Mouse (Mus musculus) testis, adult 2 months (tissue): Measurements from ENCODE around the gene Rap1gap. TPM values are rescaled to one million over a fixed set of nuclear protein-coding genes. Genes with fewer than 3 reads are reported as not detected.
A peak's percentile ranks its signal among the peaks of the same experiment; 100 is the strongest.

Experiments used
- H3K27ac ChIP-seq: fragments of 200-500 bp; 2 replicates; pipeline ENCODE4 v1.5.1; 2012; ENCODE audit warnings: low read depth, low read length; ENCODE audit not compliant: control insufficient read depth, insufficient read depth
- H3K27me3 ChIP-seq: fragments of 200-500 bp; 2 replicates; pipeline ENCODE4 v1.6.1; 2012; ENCODE audit warnings: mild to moderate bottlenecking, low read length, moderate library complexity; ENCODE audit not compliant: control insufficient read depth, insufficient read depth
- H3K36me3 ChIP-seq: fragments of 200-500 bp; 2 replicates; pipeline ENCODE4 v1.6.1; 2012; ENCODE audit warnings: mild to moderate bottlenecking, low read length; ENCODE audit not compliant: control insufficient read depth, insufficient read depth
- H3K4me1 ChIP-seq: fragments of 200-500 bp; 2 replicates; pipeline ENCODE4 v1.6.1; 2012; ENCODE audit warnings: low read length; ENCODE audit not compliant: control insufficient read depth, insufficient read depth
- H3K4me3 ChIP-seq: fragments of 200-500 bp; 2 replicates; pipeline ENCODE4 v1.5.1; 2012; ENCODE audit warnings: low read depth, mild to moderate bottlenecking, low read length, moderate library complexity, mixed read lengths; ENCODE audit not compliant: control insufficient read depth
- CTCF ChIP-seq: fragments of 200-500 bp; IDR thresholded peaks from 2 replicates; pipeline ENCODE4 v1.5.1; 2012; ENCODE audit warnings: low read depth, mild to moderate bottlenecking, inconsistent platforms, low read length, moderate library complexity; ENCODE audit not compliant: control insufficient read depth, insufficient read depth, insufficient replicate concordance
- POLR2A ChIP-seq: fragments of 200-500 bp; IDR thresholded peaks from 2 replicates; pipeline ENCODE4 v1.6.1; 2012; ENCODE audit warnings: low read depth, mild to moderate bottlenecking, inconsistent platforms, low read length, moderate library complexity; ENCODE audit not compliant: control insufficient read depth
- polyA plus RNA-seq: library from polyadenylated mRNA; depleted of rRNA; stranded (reverse); fragments of >200 nt; gene quantifications from 2 replicates; pipeline ENCODE4 v1.2.3, GENCODE M21; 2012

Rap1gap gene
- polyA plus RNA-seq, 1 experiment = 20.8 TPM

DNA sequence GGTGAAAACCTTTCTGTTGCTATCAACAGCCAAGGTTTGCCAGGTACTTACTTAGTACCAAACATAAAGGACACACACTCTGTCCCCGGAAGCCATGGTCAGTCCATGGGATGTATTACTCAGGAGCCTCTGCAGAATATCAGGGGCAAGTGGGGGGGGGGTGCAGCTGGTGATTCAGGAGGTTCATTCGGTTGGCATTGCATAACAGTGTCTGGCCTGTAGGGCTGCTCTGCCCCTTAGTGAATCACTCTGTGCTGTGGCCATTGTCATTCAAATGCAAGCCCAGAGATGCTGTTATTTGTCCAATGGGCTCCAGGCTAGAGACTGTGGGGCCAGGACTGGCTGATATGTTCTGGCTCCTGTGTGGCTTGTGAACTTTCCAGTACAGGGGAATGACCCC lies 40.0 kb downstream of the Rap1gap start:
- Histone ChIP-seq H3K4me1 (peaks cover 10% of the 10 kb centered on the region), H3K27me3 (no peaks in the 10 kb centered on the region), H3K36me3 (no peaks in the 10 kb centered on the region), H3K27ac (no peak overlapping the region), H3K4me3 (no peak overlapping the region)
- TF ChIP-seq POLR2A (no peak), CTCF (no peak)

DNA sequence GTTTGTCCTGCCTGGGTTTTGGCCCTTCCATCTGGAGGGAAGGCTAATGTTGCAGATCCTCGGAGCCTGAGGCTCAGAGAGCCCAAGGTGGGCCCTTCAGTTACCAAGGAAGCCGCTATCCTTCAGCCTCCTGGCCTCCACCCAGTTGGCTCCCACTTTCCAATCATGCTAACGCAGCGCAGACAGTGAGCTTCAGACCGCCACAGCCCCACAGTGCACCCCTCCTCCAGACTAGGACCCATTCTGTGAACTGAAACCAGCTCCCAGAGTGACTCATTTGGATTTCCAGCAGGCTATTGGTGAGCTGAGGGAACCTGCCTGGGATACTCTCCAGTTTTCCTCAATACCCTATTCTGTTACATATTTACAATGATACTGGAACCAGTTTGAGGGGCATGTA lies 40.9 kb downstream of the Rap1gap start:
- Histone ChIP-seq H3K4me1 (peaks cover 10% of the 10 kb centered on the region), H3K27me3 (no peaks in the 10 kb centered on the region), H3K27ac (no peak overlapping the region), H3K4me3 (no peak overlapping the region), H3K36me3 (no peaks in the 10 kb centered on the region)
- TF ChIP-seq POLR2A (no peak), CTCF (no peak)

DNA sequence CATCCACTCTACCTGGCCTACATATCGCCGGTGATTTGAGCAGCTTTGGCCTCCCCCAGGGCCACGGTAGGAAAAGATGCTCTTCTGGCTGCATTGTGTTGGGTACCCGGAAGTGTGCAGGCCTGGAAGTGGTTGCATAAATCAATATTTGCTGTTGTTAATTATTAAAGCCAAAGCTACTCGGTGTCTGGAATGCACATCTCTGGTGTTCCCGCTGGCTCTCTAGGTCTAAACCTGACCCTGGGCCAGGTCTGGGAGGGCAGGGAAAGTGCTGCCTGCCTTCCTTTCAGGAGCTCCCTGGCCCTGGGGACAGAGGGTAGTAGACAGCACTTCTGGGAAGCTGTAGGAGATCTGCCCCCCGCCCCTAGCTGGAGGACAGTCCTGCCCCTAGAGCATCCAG lies 42.0 kb downstream of the Rap1gap start:
- Histone ChIP-seq H3K27me3 (no peaks in the 10 kb centered on the region), H3K4me1 (peaks cover 11% of the 10 kb centered on the region), H3K36me3 (no peaks in the 10 kb centered on the region), H3K4me3 (no peak overlapping the region), H3K27ac (no peak overlapping the region)
- TF ChIP-seq POLR2A (no peak), CTCF (no peak)

- H3K4me1 ChIP-seq = peaks cover 16% of the 10 kb centered on the region
- no peak overlapping the region for H3K27ac ChIP-seq
- TF ChIP-seq POLR2A (no peak; the same call in 1 of the 2 replicates), CTCF (no peak)
- peak overlapping the region; percentile 54 for H3K4me3 ChIP-seq
- no peaks in the 10 kb centered on the region for H3K36me3 ChIP-seq
- no peaks in the 10 kb centered on the region for H3K27me3 ChIP-seq
Observed at GRCm38 (mm10) chr4:137707216-137707990, 42.9 kb downstream of the Rap1gap start.

DNA sequence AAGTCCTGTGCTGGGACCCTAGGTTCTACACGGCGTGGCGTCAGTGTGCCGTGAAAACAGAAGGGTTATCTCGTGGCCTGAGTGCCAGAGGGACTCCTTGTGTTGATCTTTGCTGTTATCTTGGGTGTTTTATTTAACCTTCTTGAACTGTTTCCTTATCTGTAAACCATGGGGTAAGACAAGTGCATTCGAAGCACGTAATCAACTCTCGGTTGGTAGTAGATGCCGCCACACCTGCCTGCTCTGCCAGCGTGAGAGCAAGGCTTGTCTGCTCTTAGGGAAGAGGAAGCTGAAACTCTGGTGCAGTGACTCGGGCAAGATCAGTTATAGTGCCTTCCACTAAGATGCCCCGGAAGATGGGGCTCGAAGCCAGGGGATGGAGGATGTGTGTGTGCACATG lies 48.4 kb downstream of the Rap1gap start:
- Histone ChIP-seq H3K27ac (no peak overlapping the region), H3K27me3 (no peaks in the 10 kb centered on the region), H3K4me1 (peaks cover 6% of the 10 kb centered on the region), H3K36me3 (no peaks in the 10 kb centered on the region), H3K4me3 (no peak overlapping the region)
- TF ChIP-seq POLR2A (no peak), CTCF (no peak)

DNA sequence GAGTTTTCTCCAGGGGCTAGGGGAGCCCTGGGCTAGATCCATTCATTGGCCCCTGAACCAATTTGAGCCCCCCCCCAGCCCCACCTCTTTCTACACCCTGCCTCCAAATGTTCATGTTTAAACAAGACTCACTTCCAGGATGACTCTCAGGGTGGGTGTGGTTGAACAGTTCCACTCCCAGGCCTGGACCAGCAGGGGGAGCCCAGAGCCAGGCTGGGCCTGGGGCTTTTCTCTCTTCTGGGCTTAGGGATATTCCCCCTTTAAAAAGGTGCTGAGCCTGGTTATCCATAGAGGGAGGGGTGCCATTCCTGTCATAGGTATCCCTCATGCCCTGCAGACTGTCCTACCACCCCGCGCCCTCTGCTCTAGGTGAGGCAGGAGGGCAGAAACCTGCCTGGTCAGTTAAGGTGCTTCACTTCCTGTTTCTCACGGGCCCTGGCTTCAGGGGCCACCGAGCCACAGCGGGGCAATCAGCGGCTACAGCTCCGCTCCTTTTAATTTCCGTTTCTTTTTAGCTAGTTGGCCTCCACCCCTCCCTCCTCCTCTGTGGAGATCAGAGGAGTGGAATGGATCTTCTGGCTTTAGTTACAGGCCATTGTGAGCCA lies 49.6 kb downstream of the Rap1gap start:
- Histone ChIP-seq H3K27me3 (no peaks in the 10 kb centered on the region), H3K36me3 (no peaks in the 10 kb centered on the region), H3K4me3 (no peak overlapping the region), H3K4me1 (peaks cover 6% of the 10 kb centered on the region), H3K27ac (no peak overlapping the region)
- no peak for TF ChIP-seq POLR2A
- 0 out of 2 replicates have a peak, but pooled peaks have one; percentile 9 for TF ChIP-seq CTCF

DNA sequence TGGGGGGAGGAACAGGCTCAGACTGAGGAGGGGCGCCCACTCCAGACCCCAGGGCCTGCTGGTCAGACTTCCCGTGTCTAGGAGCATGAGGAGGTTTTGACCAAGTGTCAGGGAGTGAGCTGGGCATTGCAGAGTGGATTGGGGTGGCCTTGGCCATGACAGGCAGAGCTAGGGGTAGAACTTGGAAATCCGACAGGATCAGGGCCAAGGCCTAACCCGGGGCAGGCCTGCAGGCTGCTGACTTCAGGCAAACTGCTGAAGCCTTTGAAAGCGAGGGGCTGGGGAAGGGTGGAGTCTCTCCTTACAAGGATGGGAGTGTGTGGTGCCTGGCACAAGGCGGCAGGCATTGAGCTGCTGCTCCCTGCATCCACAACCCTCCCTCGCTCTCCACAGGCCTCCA lies 52.5 kb downstream of the Rap1gap start:
- no peaks in the 10 kb centered on the region for H3K27me3 ChIP-seq
- TF ChIP-seq CTCF = no peak
- TF ChIP-seq POLR2A = no peak
- H3K4me1 ChIP-seq = peaks cover under 1% of the 10 kb centered on the region; the same call in 1 of the 2 replicates

DNA sequence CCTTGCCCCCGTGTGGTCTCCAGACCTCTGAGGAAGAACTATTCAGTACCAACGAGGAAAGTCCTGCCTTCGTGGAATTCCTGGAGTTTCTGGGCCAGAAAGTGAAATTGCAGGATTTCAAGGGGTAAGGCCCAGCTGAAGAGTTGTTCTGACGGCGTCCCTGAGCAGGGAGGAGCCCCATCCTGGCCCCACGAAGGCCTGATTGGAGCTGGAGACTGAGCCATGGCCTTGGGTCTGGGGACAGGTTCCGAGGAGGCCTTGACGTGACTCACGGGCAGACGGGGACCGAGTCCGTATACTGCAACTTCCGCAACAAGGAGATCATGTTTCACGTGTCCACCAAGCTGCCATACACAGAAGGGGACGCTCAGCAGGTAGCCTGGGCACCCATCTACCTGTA lies 53.1 kb downstream of the Rap1gap start:
- Histone ChIP-seq H3K27me3 (no peaks in the 10 kb centered on the region), H3K27ac (no peak overlapping the region), H3K36me3 (no peaks in the 10 kb centered on the region), H3K4me1 (no peaks in the 10 kb centered on the region), H3K4me3 (no peak overlapping the region)
- TF ChIP-seq CTCF (no peak), POLR2A (no peak)

More for the DNA sequence above, 52.5 kb downstream of the Rap1gap start:
- Histone ChIP-seq H3K27ac (no peak overlapping the region), H3K36me3 (no peaks in the 10 kb centered on the region), H3K4me3 (no peak overlapping the region)
